Mouse (Mus musculus): Measurements from ENCODE around the gene Fam213a. TPM values are rescaled to one million over a fixed set of nuclear protein-coding genes. Genes with fewer than 3 reads are reported as not detected.
A peak's percentile ranks its signal among the peaks of the same experiment; 100 is the strongest.

Fam213a gene
- polyA plus RNA-seq, 1 experiment from 2014 or later = 80.5 TPM

GRCm38 (mm10) chr14:40979723-40980122 lies 33.9 kb downstream of the Fam213a start:
- DNase-seq (ENCODE audit: low spot score) = no peak
- no peak for ATAC-seq (replicated peaks; ENCODE audit: low FRiP score, low read depth)
- 68% methylated on average over 1 of the region's 1 CpGs for WGBS
- Histone ChIP-seq H3K36me3 (ENCODE audit: insufficient read depth, low read length) (no peaks in the 10 kb centered on the region), H3K9ac (ENCODE audit: low read depth, low read length) (no peak overlapping the region), H3K27me3 (ENCODE audit: insufficient read depth, low read length) (no peaks in the 10 kb centered on the region), H3K27ac (no peak overlapping the region), H3K4me1 (replicated peaks; ENCODE audit: insufficient read depth, low read length) (no peaks in the 10 kb centered on the region), H3K9me3 (replicated peaks; ENCODE audit: low read length) (no peaks in the 10 kb centered on the region), H3K4me2 (ENCODE audit: low read length) (no peak overlapping the region), H3K4me3 (replicated peaks; ENCODE audit: low read depth, low read length) (no peak overlapping the region)
- TF ChIP-seq CTCF (IDR thresholded peaks at IDR 0.05; ENCODE audit: low read depth) = no peak

GRCm38 (mm10) chr14:40979002-40979401 lies 34.6 kb downstream of the Fam213a start:
- Histone ChIP-seq H3K4me3 (replicated peaks; ENCODE audit: low read depth, low read length) (no peak overlapping the region), H3K36me3 (ENCODE audit: insufficient read depth, low read length) (no peaks in the 10 kb centered on the region), H3K9me3 (replicated peaks; ENCODE audit: low read length) (no peaks in the 10 kb centered on the region), H3K27ac (no peak overlapping the region), H3K27me3 (ENCODE audit: insufficient read depth, low read length) (no peaks in the 10 kb centered on the region), H3K4me2 (ENCODE audit: low read length) (no peak overlapping the region), H3K9ac (ENCODE audit: low read depth, low read length) (no peak overlapping the region), H3K4me1 (replicated peaks; ENCODE audit: insufficient read depth, low read length) (no peaks in the 10 kb centered on the region)
- peak; percentile 92 for DNase-seq (ENCODE audit: low spot score)
- ATAC-seq (replicated peaks; ENCODE audit: low FRiP score, low read depth) = peak; percentile 87
- 47% methylated on average over 4 of the region's 4 CpGs for WGBS
- TF ChIP-seq CTCF (IDR thresholded peaks at IDR 0.05; ENCODE audit: low read depth) = peak; percentile 81

- Histone ChIP-seq H3K4me1 (replicated peaks; ENCODE audit: insufficient read depth, low read length) (no peaks in the 10 kb centered on the region), H3K27ac (no peak overlapping the region), H3K27me3 (ENCODE audit: insufficient read depth, low read length) (no peaks in the 10 kb centered on the region), H3K9ac (ENCODE audit: low read depth, low read length) (no peak overlapping the region), H3K9me3 (replicated peaks; ENCODE audit: low read length) (no peaks in the 10 kb centered on the region), H3K36me3 (ENCODE audit: insufficient read depth, low read length) (no peaks in the 10 kb centered on the region), H3K4me2 (ENCODE audit: low read length) (no peak overlapping the region), H3K4me3 (replicated peaks; ENCODE audit: low read depth, low read length) (no peak overlapping the region)
- DNase-seq (ENCODE audit: low spot score) (peak; percentile 88), ATAC-seq (replicated peaks; ENCODE audit: low FRiP score, low read depth) (peak; percentile 77)
- peak; percentile 90 for TF ChIP-seq CTCF (IDR thresholded peaks at IDR 0.05; ENCODE audit: low read depth)
- WGBS = 73% methylated on average over 6 of the region's 6 CpGs
Measured at GRCm38 (mm10) chr14:40975127-40975721, 38.4 kb downstream of the Fam213a start.

GRCm38 (mm10) chr14:40968051-40968450 lies 45.5 kb downstream of the Fam213a start:
- DNase-seq (ENCODE audit: low spot score) = no peak
- no peak for TF ChIP-seq CTCF (IDR thresholded peaks at IDR 0.05; ENCODE audit: low read depth)
- no peaks in the 10 kb centered on the region for H3K9me3 ChIP-seq (replicated peaks; ENCODE audit: low read length)
- H3K27me3 ChIP-seq (ENCODE audit: insufficient read depth, low read length) = no peaks in the 10 kb centered on the region
- no peak overlapping the region for H3K4me3 ChIP-seq (replicated peaks; ENCODE audit: low read depth, low read length)
- H3K27ac ChIP-seq = no peak overlapping the region
- H3K4me1 ChIP-seq (replicated peaks; ENCODE audit: insufficient read depth, low read length) = peaks cover 22% of the 10 kb centered on the region; the same call in 1 of the 2 replicates
- no peaks in the 10 kb centered on the region for H3K36me3 ChIP-seq (ENCODE audit: insufficient read depth, low read length)
- no peak overlapping the region for H3K9ac ChIP-seq (ENCODE audit: low read depth, low read length)
- WGBS = 85% methylated on average over 2 of the region's 2 CpGs
- H3K4me2 ChIP-seq (ENCODE audit: low read length) = peak overlapping the region; percentile 59; the same call in 1 of the 2 replicates
- ATAC-seq (replicated peaks; ENCODE audit: low FRiP score, low read depth) = no peak

GRCm38 (mm10) chr14:40967598-40967900 lies 46.0 kb downstream of the Fam213a start:
- Histone ChIP-seq H3K4me2 (ENCODE audit: low read length) (peak overlapping the region; percentile 59), H3K4me1 (replicated peaks; ENCODE audit: insufficient read depth, low read length) (peaks cover 27% of the 10 kb centered on the region; the same call in 1 of the 2 replicates), H3K4me3 (replicated peaks; ENCODE audit: low read depth, low read length) (peak overlapping the region; percentile 37), H3K27ac (peak overlapping the region; percentile 88), H3K36me3 (ENCODE audit: insufficient read depth, low read length) (no peaks in the 10 kb centered on the region), H3K9me3 (replicated peaks; ENCODE audit: low read length) (no peaks in the 10 kb centered on the region), H3K9ac (ENCODE audit: low read depth, low read length) (peak overlapping the region; percentile 58), H3K27me3 (ENCODE audit: insufficient read depth, low read length) (no peaks in the 10 kb centered on the region)
- TF ChIP-seq CTCF (IDR thresholded peaks at IDR 0.05; ENCODE audit: low read depth) = no peak
- no peak for ATAC-seq (replicated peaks; ENCODE audit: low FRiP score, low read depth)
- 4% methylated on average over 6 of the region's 6 CpGs for WGBS
- no peak for DNase-seq (ENCODE audit: low spot score)

- Histone ChIP-seq H3K27me3 (ENCODE audit: insufficient read depth, low read length) (no peaks in the 10 kb centered on the region), H3K9ac (ENCODE audit: low read depth, low read length) (peak overlapping the region; percentile 95), H3K4me2 (ENCODE audit: low read length) (peak overlapping the region; percentile 65), H3K36me3 (ENCODE audit: insufficient read depth, low read length) (no peaks in the 10 kb centered on the region), H3K27ac (peak overlapping the region; percentile 95), H3K4me3 (replicated peaks; ENCODE audit: low read depth, low read length) (peak overlapping the region; percentile 82), H3K4me1 (replicated peaks; ENCODE audit: insufficient read depth, low read length) (peaks cover 32% of the 10 kb centered on the region), H3K9me3 (replicated peaks; ENCODE audit: low read length) (no peaks in the 10 kb centered on the region)
- no peak for TF ChIP-seq CTCF (IDR thresholded peaks at IDR 0.05; ENCODE audit: low read depth)
- peak; percentile 99 for DNase-seq (ENCODE audit: low spot score)
- WGBS = under 1% methylated on average over 47 of the region's 62 CpGs
- ATAC-seq (replicated peaks; ENCODE audit: low FRiP score, low read depth) = peak; percentile 95
Measured at GRCm38 (mm10) chr14:40966862-40967597, 46.6 kb downstream of the Fam213a start.

Data from kidney, postnatal 0 days (tissue).